25 mouse cellular contexts compared by ENCODE assay signal in genomic region chr7:46983280-46983679, GRCm38 (mm10). TPM values are rescaled to one million over a fixed set of nuclear protein-coding genes. Genes with fewer than 3 reads are reported as not detected.
"Had no signal": no experiment of that assay in that cellular context is flagged by ENCODE, and none has a peak within 500 bp of the region (broad histone marks: within the 10 kb centered on the region; RNA-seq: fewer than 3 reads in every experiment).

Gene Gm9999, plus strand, starts transcription at chr7:46983580.

- H3K36me3 ChIP-seq: neural tube, embryonic 12.5 days; neural tube, embryonic 13.5 days; neural tube, embryonic 15.5 days; stomach, embryonic 15.5 days had no signal

- H3K27ac ChIP-seq: neural tube, embryonic 12.5 days; neural tube, embryonic 13.5 days; neural tube, embryonic 15.5 days; stomach, embryonic 15.5 days; stomach, postnatal 0 days had no signal

- H3K9ac ChIP-seq: neural tube, embryonic 12.5 days; neural tube, embryonic 13.5 days; neural tube, embryonic 15.5 days; stomach, embryonic 15.5 days had no signal

- H3K4me1 ChIP-seq: neural tube, embryonic 13.5 days had no signal

- H3K9me3 ChIP-seq: neural tube, embryonic 12.5 days; neural tube, embryonic 13.5 days; neural tube, embryonic 15.5 days; stomach, embryonic 15.5 days had no signal

- H3K27me3 ChIP-seq: neural tube, embryonic 12.5 days; neural tube, embryonic 13.5 days; neural tube, embryonic 15.5 days; stomach, embryonic 15.5 days had no signal

- H3K4me3 ChIP-seq: neural tube, embryonic 12.5 days; neural tube, embryonic 13.5 days; neural tube, embryonic 15.5 days; stomach, embryonic 15.5 days had no signal

- DNase-seq: retina, postnatal 1 day; right cerebral cortex, adult 18-20 months; right cerebral cortex, postnatal 14 days; right cerebral cortex, postnatal 25 days; right cerebral cortex, postnatal 4 days; spleen, adult 18-20 months; thymus, adult 2 months; thymus, postnatal 14 days; thymus, postnatal 25 days; thymus, postnatal 36 days; thymus, postnatal 4 days had no signal

RNA-seq across cellular contexts. Expression of gene Gm9999, which starts in this region (rescaled TPM):
- total RNA-seq: neutrophil, adult 5-6 weeks had no signal
- polyA plus RNA-seq: neural tube, embryonic 11.5 days; neural tube, embryonic 12.5 days; neural tube, embryonic 13.5 days; neural tube, embryonic 14.5 days; neural tube, embryonic 15.5 days; small intestine, adult 2 months; spleen, adult 2 months; stomach, embryonic 14.5 days; stomach, embryonic 15.5 days; stomach, embryonic 16.5 days; stomach, postnatal 0 days; thymus, postnatal 0 days; urinary bladder, adult 2 months had no signal
